Mouse (Mus musculus) lung, embryonic 14.5 days (tissue): ENCODE results near the gene Man1a2. TPM values are rescaled to one million over a fixed set of nuclear protein-coding genes. Genes with fewer than 3 reads are reported as not detected.
A peak's percentile ranks its signal among the peaks of the same experiment; 100 is the strongest.

Experiments
- ATAC-seq: fragments of 200-750 bp; cut with Nextera tagmentation; 2 replicates; pipeline ENCODE4 v1.8.0; 2017; ENCODE audit warnings: mild to moderate bottlenecking, moderate TSS enrichment, moderate library complexity; ENCODE audit not compliant: insufficient read depth
- DNase-seq: peaks from one replicate; pipeline ENCODE4 v3.0.0-alpha.2; 2015
- H3K27ac ChIP-seq: fragments of 300-500 bp; sonication (generic); 2 replicates; pipeline ENCODE4 v1.5.1; 2014; ENCODE audit warnings: low read depth, mild to moderate bottlenecking, moderate library complexity
- H3K27me3 ChIP-seq: fragments of 300-500 bp; sonication (generic); 2 replicates; pipeline ENCODE4 v1.6.1; 2014; ENCODE audit warnings: low read length, control low read depth; ENCODE audit not compliant: insufficient read depth
- H3K36me3 ChIP-seq: fragments of 300-500 bp; sonication (generic); 2 replicates; pipeline ENCODE4 v1.6.1; 2014; ENCODE audit warnings: control low read depth; ENCODE audit not compliant: insufficient read depth
- H3K4me1 ChIP-seq: fragments of 300-500 bp; sonication (generic); 2 replicates; pipeline ENCODE4 v1.6.1; 2014; ENCODE audit warnings: antibody characterized with exemption, control low read depth; ENCODE audit not compliant: insufficient read depth
- H3K4me2 ChIP-seq: fragments of 300-500 bp; sonication (generic); 2 replicates; pipeline ENCODE4 v1.6.1; 2014; ENCODE audit warnings: mild to moderate bottlenecking
- H3K4me3 ChIP-seq: fragments of 300-500 bp; sonication (generic); 2 replicates; pipeline ENCODE4 v1.5.1; 2014; ENCODE audit warnings: low read depth, low read length
- H3K9ac ChIP-seq: fragments of 300-500 bp; sonication (generic); 2 replicates; pipeline ENCODE4 v1.6.1; 2014
- H3K9me3 ChIP-seq: fragments of 300-500 bp; sonication (generic); 2 replicates; pipeline ENCODE4 v1.6.1; 2016; ENCODE audit warnings: low read depth, low read length, control low read depth
- CTCF ChIP-seq: IDR thresholded peaks from 2 replicates; pipeline ENCODE4 v1.5.1; 2016; ENCODE audit warnings: antibody characterized with exemption, low read depth
- WGBS: fragments of 180-500 bp; shearing (Covaris S2); extraction: QIAGEN DNeasy Blood & Tissue Kit; methylation state at CpG from one replicate; pipeline ENCODE4 v1.1.7; 2014; 5-methylcytosine and 5-hydroxymethylcytosine counted together
- polyA plus RNA-seq: library from polyadenylated mRNA; unstranded; fragments of >200 nt; fragmentation: Nextera tagmentation; extraction: Ambion mirVana; gene quantifications from 2 replicates; pipeline ENCODE4 v1.2.1, GENCODE M21; 2014

Gene Man1a2
- polyA plus RNA-seq, 1 experiment from 2014 or later: 90.1 TPM

- Histone ChIP-seq H3K27me3 (no peaks in the 10 kb centered on the region), H3K36me3 (no peaks in the 10 kb centered on the region), H3K27ac (no peak overlapping the region; the same call in 1 of the 2 replicates), H3K9me3 (no peaks in the 10 kb centered on the region), H3K4me3 (peak overlapping the region; percentile 83), H3K9ac (peak overlapping the region; percentile 95), H3K4me2 (peak overlapping the region; percentile 95), H3K4me1 (peaks cover 8% of the 10 kb centered on the region)
- no peak for ATAC-seq
- WGBS: under 1% methylated on average over 25 of the region's 25 CpGs
- DNase-seq: peak; percentile 52
- no peak for TF ChIP-seq CTCF
These were observed 898 bp downstream of the Man1a2 start for GRCm38 (mm10) chr3:100684234-100684975.

GRCm38 (mm10) chr3:100682841-100683240, 2.5 kb downstream of the Man1a2 start:
- H3K27me3 ChIP-seq: no peaks in the 10 kb centered on the region
- no peaks in the 10 kb centered on the region for H3K36me3 ChIP-seq
- ATAC-seq: no peak
- WGBS: 20% methylated on average over 3 of the region's 3 CpGs
- H3K4me3 ChIP-seq: peak overlapping the region; percentile 83
- TF ChIP-seq CTCF: no peak
- DNase-seq: peak; percentile 20
- peak overlapping the region; percentile 95 for H3K4me2 ChIP-seq
- peaks cover 8% of the 10 kb centered on the region for H3K4me1 ChIP-seq
- H3K9me3 ChIP-seq: no peaks in the 10 kb centered on the region
- H3K9ac ChIP-seq: peak overlapping the region; percentile 43
- H3K27ac ChIP-seq: no peak overlapping the region

GRCm38 (mm10) chr3:100682281-100682680, 3.0 kb downstream of the Man1a2 start:
- Histone ChIP-seq H3K9me3 (no peaks in the 10 kb centered on the region), H3K9ac (peak overlapping the region; percentile 43; the same call in 1 of the 2 replicates)

GRCm38 (mm10) chr3:100681448-100682092, 3.7 kb downstream of the Man1a2 start:
- ATAC-seq: no peak
- 5% methylated on average over 11 of the region's 11 CpGs for WGBS
- Histone ChIP-seq H3K27ac (no peak overlapping the region), H3K4me2 (peak overlapping the region; percentile 95), H3K9ac (peak overlapping the region; percentile 43), H3K9me3 (no peaks in the 10 kb centered on the region), H3K4me1 (peaks cover 8% of the 10 kb centered on the region), H3K36me3 (no peaks in the 10 kb centered on the region), H3K4me3 (peak overlapping the region; percentile 83; the same call in 1 of the 2 replicates), H3K27me3 (no peaks in the 10 kb centered on the region)
- TF ChIP-seq CTCF: no peak
- peak; percentile 73 for DNase-seq

More at GRCm38 (mm10) chr3:100682281-100682680, 3.0 kb downstream of the Man1a2 start:
- ATAC-seq (no peak), DNase-seq (no peak)
- TF ChIP-seq CTCF: no peak
- no peak overlapping the region for H3K27ac ChIP-seq
- H3K27me3 ChIP-seq: no peaks in the 10 kb centered on the region
- no peaks in the 10 kb centered on the region for H3K36me3 ChIP-seq
- peaks cover 8% of the 10 kb centered on the region for H3K4me1 ChIP-seq
- H3K4me2 ChIP-seq: peak overlapping the region; percentile 95
- WGBS: 29% methylated on average over 4 of the region's 4 CpGs
- H3K4me3 ChIP-seq: peak overlapping the region; percentile 83

GRCm38 (mm10) chr3:100680226-100680625, 5.1 kb downstream of the Man1a2 start:
- no peak overlapping the region for H3K4me2 ChIP-seq
- ATAC-seq: no peak
- peaks cover 8% of the 10 kb centered on the region for H3K4me1 ChIP-seq
- WGBS: 54% methylated on average over 2 of the region's 2 CpGs
- no peaks in the 10 kb centered on the region for H3K36me3 ChIP-seq
- no peak for TF ChIP-seq CTCF
- DNase-seq: no peak
- no peak overlapping the region for H3K9ac ChIP-seq
- no peaks in the 10 kb centered on the region for H3K27me3 ChIP-seq
- no peaks in the 10 kb centered on the region for H3K9me3 ChIP-seq
- no peak overlapping the region for H3K4me3 ChIP-seq
- H3K27ac ChIP-seq: no peak overlapping the region

- Histone ChIP-seq H3K36me3 (no peaks in the 10 kb centered on the region), H3K27me3 (no peaks in the 10 kb centered on the region), H3K4me1 (peaks cover 8% of the 10 kb centered on the region), H3K27ac (no peak overlapping the region), H3K9ac (no peak overlapping the region), H3K9me3 (no peaks in the 10 kb centered on the region), H3K4me3 (no peak overlapping the region), H3K4me2 (no peak overlapping the region)
- ATAC-seq (no peak), DNase-seq (no peak)
- 76% methylated on average over 6 of the region's 6 CpGs for WGBS
- TF ChIP-seq CTCF: no peak
These were observed 6.2 kb downstream of the Man1a2 start for GRCm38 (mm10) chr3:100678951-100679570.

GRCm38 (mm10) chr3:100675146-100675545, 10.2 kb downstream of the Man1a2 start:
- Histone ChIP-seq H3K4me1 (no peaks in the 10 kb centered on the region), H3K36me3 (no peaks in the 10 kb centered on the region), H3K27ac (no peak overlapping the region), H3K4me2 (no peak overlapping the region), H3K9me3 (no peaks in the 10 kb centered on the region), H3K9ac (no peak overlapping the region), H3K27me3 (no peaks in the 10 kb centered on the region), H3K4me3 (no peak overlapping the region)
- no peak for DNase-seq
- no peak for ATAC-seq
- TF ChIP-seq CTCF: no peak
- WGBS: 76% methylated on average over 4 of the region's 4 CpGs
